Mouse (Mus musculus): ENCODE data around the gene Slc23a4.

Gene Slc23a4

GRCm38 (mm10) chr6:34988081-34988761, at the start of gene Slc23a4:
TSS of gene Slc23a4 (minus strand) at chr6:34988404.
- Histone ChIP-seq H3K4me1 (replicated peaks; ENCODE audit: low read depth, low read length) (peaks cover 48% of the 10 kb centered on the region), H3K4me3 (replicated peaks; ENCODE audit: low read length) (peak within 1 kb of the TSS; percentile 50), H3K36me3 (ENCODE audit: insufficient read depth, low read length) (no peaks in the 10 kb centered on the region), H3K9me3 (ENCODE audit: low read length) (no peaks in the 10 kb centered on the region), H3K27me3 (ENCODE audit: insufficient read depth, low read length) (peaks cover 61% of the 10 kb centered on the region)
- TF ChIP-seq CTCF (conservative IDR thresholded peaks at IDR 0.05; ENCODE audit: low read length): no peak
- TF ChIP-seq NANOG (IDR thresholded peaks at IDR 0.05; ENCODE audit: borderline replicate concordance, low read length): no peak
- no peak for TF ChIP-seq POU5F1 (IDR thresholded peaks at IDR 0.05; ENCODE audit: borderline replicate concordance, low read length)

- TF ChIP-seq NANOG (IDR thresholded peaks at IDR 0.05; ENCODE audit: borderline replicate concordance, low read length): no peak
- TF ChIP-seq CTCF (conservative IDR thresholded peaks at IDR 0.05; ENCODE audit: low read length): no peak
- no peak for TF ChIP-seq POU5F1 (IDR thresholded peaks at IDR 0.05; ENCODE audit: borderline replicate concordance, low read length)
- Histone ChIP-seq H3K4me1 (replicated peaks; ENCODE audit: low read depth, low read length) (peaks cover 13% of the 10 kb centered on the region), H3K9me3 (ENCODE audit: low read length) (no peaks in the 10 kb centered on the region), H3K4me3 (replicated peaks; ENCODE audit: low read length) (no peak overlapping the region), H3K36me3 (ENCODE audit: insufficient read depth, low read length) (peaks cover 14% of the 10 kb centered on the region), H3K27me3 (ENCODE audit: insufficient read depth, low read length) (no peaks in the 10 kb centered on the region)
These were observed 45.1 kb upstream of the Slc23a4 start for GRCm38 (mm10) chr6:35033341-35033740.

GRCm38 (mm10) chr6:35032704-35033103, 44.5 kb upstream of the Slc23a4 start:
- no peaks in the 10 kb centered on the region for H3K9me3 ChIP-seq (ENCODE audit: low read length)
- no peak for TF ChIP-seq NANOG (IDR thresholded peaks at IDR 0.05; ENCODE audit: borderline replicate concordance, low read length)
- TF ChIP-seq POU5F1 (IDR thresholded peaks at IDR 0.05; ENCODE audit: borderline replicate concordance, low read length): no peak
- TF ChIP-seq CTCF (conservative IDR thresholded peaks at IDR 0.05; ENCODE audit: low read length): no peak
- H3K27me3 ChIP-seq (ENCODE audit: insufficient read depth, low read length): no peaks in the 10 kb centered on the region
- H3K4me3 ChIP-seq (replicated peaks; ENCODE audit: low read length): no peak overlapping the region
- peaks cover 19% of the 10 kb centered on the region for H3K4me1 ChIP-seq (replicated peaks; ENCODE audit: low read depth, low read length)
- peaks cover 14% of the 10 kb centered on the region for H3K36me3 ChIP-seq (ENCODE audit: insufficient read depth, low read length)

GRCm38 (mm10) chr6:35030811-35031210, 42.6 kb upstream of the Slc23a4 start:
- no peak for TF ChIP-seq POU5F1 (IDR thresholded peaks at IDR 0.05; ENCODE audit: borderline replicate concordance, low read length)
- no peak for TF ChIP-seq CTCF (conservative IDR thresholded peaks at IDR 0.05; ENCODE audit: low read length)
- TF ChIP-seq NANOG (IDR thresholded peaks at IDR 0.05; ENCODE audit: borderline replicate concordance, low read length): no peak
- Histone ChIP-seq H3K27me3 (ENCODE audit: insufficient read depth, low read length) (no peaks in the 10 kb centered on the region), H3K36me3 (ENCODE audit: insufficient read depth, low read length) (peaks cover 3% of the 10 kb centered on the region; the same call in 1 of the 2 replicates), H3K9me3 (ENCODE audit: low read length) (no peaks in the 10 kb centered on the region), H3K4me1 (replicated peaks; ENCODE audit: low read depth, low read length) (peaks cover 37% of the 10 kb centered on the region), H3K4me3 (replicated peaks; ENCODE audit: low read length) (no peak overlapping the region)

- Histone ChIP-seq H3K9me3 (ENCODE audit: low read length) (no peaks in the 10 kb centered on the region), H3K4me1 (replicated peaks; ENCODE audit: low read depth, low read length) (peaks cover 42% of the 10 kb centered on the region)
These were observed 42.0 kb upstream of the Slc23a4 start for GRCm38 (mm10) chr6:35030226-35030625.

GRCm38 (mm10) chr6:35028023-35028422, 39.8 kb upstream of the Slc23a4 start:
- Histone ChIP-seq H3K27me3 (ENCODE audit: insufficient read depth, low read length) (no peaks in the 10 kb centered on the region), H3K36me3 (ENCODE audit: insufficient read depth, low read length) (peaks cover 4% of the 10 kb centered on the region), H3K9me3 (ENCODE audit: low read length) (no peaks in the 10 kb centered on the region), H3K4me3 (replicated peaks; ENCODE audit: low read length) (no peak overlapping the region), H3K4me1 (replicated peaks; ENCODE audit: low read depth, low read length) (peaks cover 58% of the 10 kb centered on the region)
- no peak for TF ChIP-seq CTCF (conservative IDR thresholded peaks at IDR 0.05; ENCODE audit: low read length)
- no peak for TF ChIP-seq NANOG (IDR thresholded peaks at IDR 0.05; ENCODE audit: borderline replicate concordance, low read length)
- no peak for TF ChIP-seq POU5F1 (IDR thresholded peaks at IDR 0.05; ENCODE audit: borderline replicate concordance, low read length)

More at GRCm38 (mm10) chr6:35030226-35030625, 42.0 kb upstream of the Slc23a4 start:
- TF ChIP-seq CTCF (conservative IDR thresholded peaks at IDR 0.05; ENCODE audit: low read length) (no peak), NANOG (IDR thresholded peaks at IDR 0.05; ENCODE audit: borderline replicate concordance, low read length) (no peak), POU5F1 (IDR thresholded peaks at IDR 0.05; ENCODE audit: borderline replicate concordance, low read length) (no peak)
- Histone ChIP-seq H3K27me3 (ENCODE audit: insufficient read depth, low read length) (no peaks in the 10 kb centered on the region), H3K4me3 (replicated peaks; ENCODE audit: low read length) (no peak overlapping the region), H3K36me3 (ENCODE audit: insufficient read depth, low read length) (peaks cover 3% of the 10 kb centered on the region; the same call in 1 of the 2 replicates)

DNA sequence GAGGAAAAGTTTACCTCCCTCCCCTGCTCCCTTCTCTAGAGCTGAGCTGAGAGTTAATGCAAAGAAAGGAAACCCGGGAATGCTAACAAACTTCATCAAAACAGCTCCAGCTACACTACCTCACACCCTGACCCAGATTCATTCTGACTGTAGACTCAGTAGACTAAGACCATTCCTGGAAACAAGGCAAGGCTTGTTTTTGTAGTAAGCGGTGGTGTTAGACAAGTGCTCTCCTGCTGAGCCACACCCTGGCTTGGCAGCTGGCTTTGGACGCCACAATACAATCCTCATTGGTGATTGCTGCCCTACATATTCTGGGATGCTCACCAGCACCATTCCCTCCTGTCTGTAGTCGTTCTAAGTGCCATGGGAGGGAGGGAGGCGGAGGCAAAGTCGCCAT, 39.1 kb upstream of the Slc23a4 start:
- H3K4me3 ChIP-seq (replicated peaks; ENCODE audit: low read length): 0 out of 2 replicates have a peak overlapping the region, but pooled peaks have one; percentile 20
- TF ChIP-seq NANOG (IDR thresholded peaks at IDR 0.05; ENCODE audit: borderline replicate concordance, low read length) (peak; percentile 15; the same call in 1 of the 2 replicates), CTCF (conservative IDR thresholded peaks at IDR 0.05; ENCODE audit: low read length) (no peak)
- H3K27me3 ChIP-seq (ENCODE audit: insufficient read depth, low read length): no peaks in the 10 kb centered on the region
- H3K36me3 ChIP-seq (ENCODE audit: insufficient read depth, low read length): peaks cover 11% of the 10 kb centered on the region
- peaks cover 62% of the 10 kb centered on the region for H3K4me1 ChIP-seq (replicated peaks; ENCODE audit: low read depth, low read length)
- H3K9me3 ChIP-seq (ENCODE audit: low read length): no peaks in the 10 kb centered on the region

- no peak overlapping the region for H3K4me3 ChIP-seq (replicated peaks; ENCODE audit: low read length)
- H3K27me3 ChIP-seq (ENCODE audit: insufficient read depth, low read length): no peaks in the 10 kb centered on the region
- peaks cover 14% of the 10 kb centered on the region for H3K36me3 ChIP-seq (ENCODE audit: insufficient read depth, low read length)
- H3K4me1 ChIP-seq (replicated peaks; ENCODE audit: low read depth, low read length): no peaks in the 10 kb centered on the region
- no peaks in the 10 kb centered on the region for H3K9me3 ChIP-seq (ENCODE audit: low read length)
- TF ChIP-seq POU5F1 (IDR thresholded peaks at IDR 0.05; ENCODE audit: borderline replicate concordance, low read length): no peak
- no peak for TF ChIP-seq CTCF (conservative IDR thresholded peaks at IDR 0.05; ENCODE audit: low read length)
- TF ChIP-seq NANOG (IDR thresholded peaks at IDR 0.05; ENCODE audit: borderline replicate concordance, low read length): no peak
These were observed 28.4 kb upstream of the Slc23a4 start for GRCm38 (mm10) chr6:35016624-35017023.
